Mouse (Mus musculus) megakaryocyte-erythroid progenitor cell, adult 5-6 weeks (primary cell): ENCODE results near the gene Gm43552. TPM values are rescaled to one million over a fixed set of nuclear protein-coding genes. Genes with fewer than 3 reads are reported as not detected.
"Not testable (repeated sequence)": the region's sequence is repeated elsewhere in the genome, so short reads cannot be mapped to it uniquely, and the experiment has no call there.

Source experiments
- ATAC-seq: replicated peaks from 2 replicates; pipeline ENCODE4 v1.8.0; 2016; ENCODE audit warnings: mild to moderate bottlenecking, inconsistent platforms; ENCODE audit not compliant: severe bottlenecking, poor library complexity, low FRiP score, low TSS enrichment
- total RNA-seq, 2 experiments: library from RNA; stranded (forward) in 1 of 2; stranded (reverse) in 1 of 2; fragments of 200-1000, 215-1000 nt in 1 of 2; fragments of >200 nt in 1 of 2; fragmentation: Nextera tagmentation in 1 of 2; gene quantifications; 2 replicates each; pipeline ENCODE4 v1.2.3; 2014 to 2017

The Gm43552 gene
- total RNA-seq (2014; fragmentation: Nextera tagmentation), result not detected in 2 replicates
- total RNA-seq (2017), result not detected in 2 replicates

DNA sequence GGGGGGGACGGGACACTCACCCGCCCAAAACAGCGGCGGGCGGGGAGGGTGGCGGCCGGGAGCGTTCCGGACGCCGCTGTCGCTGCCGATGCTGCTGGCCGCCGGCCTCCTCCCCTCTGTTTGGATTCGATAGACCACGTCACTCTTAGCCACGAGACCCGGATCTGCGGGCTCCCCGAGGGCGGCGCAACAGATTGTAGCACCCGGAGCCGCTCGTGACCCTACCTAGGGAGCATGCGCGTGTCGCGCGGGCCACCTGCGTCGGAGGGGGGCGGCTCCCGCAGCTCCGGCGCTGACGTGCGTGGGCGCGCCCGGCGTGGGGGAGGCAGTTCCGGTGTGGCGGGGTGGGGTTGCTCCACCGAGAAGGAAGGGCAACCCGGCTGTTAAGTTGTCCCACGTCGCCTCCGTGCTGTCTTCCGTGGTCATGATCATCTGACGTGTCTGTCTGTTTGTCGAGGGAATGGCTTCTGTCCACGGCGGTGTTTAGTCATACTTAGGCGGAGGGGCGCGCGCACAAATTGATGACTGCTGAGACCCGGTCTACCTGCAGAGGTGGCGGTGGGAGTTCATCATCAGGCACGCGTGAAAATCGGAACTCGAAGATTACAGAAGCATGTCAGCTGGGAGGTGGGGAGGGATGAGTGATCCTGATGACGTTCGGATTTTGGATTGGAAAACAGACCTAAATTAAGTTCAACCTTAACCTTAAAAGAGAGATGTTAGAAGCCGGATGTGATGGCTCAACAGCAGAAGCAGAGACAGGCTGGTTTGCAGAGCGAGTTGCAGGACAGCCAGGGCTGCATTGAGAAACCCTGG is at the start of gene Gm43552:
Gene Gm43552 (minus strand): TSS at position 118 of the 816 bp plus-strand sequence.
- peak; percentile 92 for ATAC-seq

DNA sequence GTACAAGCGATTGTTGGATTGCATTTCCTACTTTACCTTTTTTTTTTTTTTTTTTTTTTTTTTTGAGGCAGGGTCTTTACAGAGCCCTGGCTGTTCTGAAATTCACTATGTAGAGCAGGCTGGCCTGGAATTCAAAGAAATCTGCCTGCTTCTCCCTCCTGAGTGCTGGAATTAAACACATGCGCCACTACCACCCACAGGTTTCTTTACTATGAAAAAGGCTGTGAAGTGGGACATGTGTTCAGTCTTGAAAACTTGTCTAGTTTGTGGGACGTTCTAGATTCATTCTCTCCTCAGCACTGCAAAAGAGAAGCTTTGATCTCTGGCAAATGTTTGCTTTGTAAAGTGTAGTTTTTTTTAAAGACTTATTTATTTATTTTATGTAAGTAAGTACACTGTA is 49.3 kb upstream of the Gm43552 start:
- no peak for ATAC-seq

DNA sequence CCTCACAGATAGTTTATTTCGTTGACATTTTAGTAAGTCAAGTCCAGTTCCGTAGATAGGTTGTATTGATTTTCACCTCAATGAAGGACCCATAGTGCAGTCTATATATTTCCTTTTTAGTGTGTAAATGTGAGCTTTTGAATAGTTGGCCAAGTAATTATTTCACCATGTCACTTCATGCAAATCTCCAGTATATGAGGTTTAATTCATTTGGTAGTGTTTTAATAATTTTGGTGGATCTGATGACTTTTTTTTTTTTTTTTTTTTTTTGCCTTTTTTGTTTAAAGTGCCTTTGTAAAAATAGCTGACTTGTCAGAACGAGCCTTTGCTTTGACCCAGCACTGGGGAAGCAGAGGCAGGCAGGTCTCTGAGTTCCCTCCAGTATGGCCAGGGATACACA is 47.2 kb upstream of the Gm43552 start:
- no peak for ATAC-seq

DNA sequence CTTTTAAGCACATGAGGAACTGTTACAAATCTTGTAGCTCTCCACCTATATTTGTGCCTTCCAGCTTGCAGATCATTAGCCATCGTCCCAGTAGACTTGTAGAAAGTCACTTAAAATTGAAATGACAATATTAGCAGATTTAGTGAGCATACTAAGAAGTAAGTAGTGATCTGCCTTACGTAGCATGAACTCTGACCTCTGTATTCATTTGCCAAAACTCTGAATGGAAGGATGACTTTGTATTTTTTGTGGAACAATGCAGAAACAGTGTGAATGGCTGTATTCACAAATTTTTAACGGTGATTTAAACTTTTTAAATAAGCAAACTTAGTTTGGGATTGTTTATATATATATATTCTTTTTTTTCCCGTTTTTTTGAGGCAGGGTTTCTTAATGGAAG is 46.2 kb upstream of the Gm43552 start:
- ATAC-seq, result no peak

DNA sequence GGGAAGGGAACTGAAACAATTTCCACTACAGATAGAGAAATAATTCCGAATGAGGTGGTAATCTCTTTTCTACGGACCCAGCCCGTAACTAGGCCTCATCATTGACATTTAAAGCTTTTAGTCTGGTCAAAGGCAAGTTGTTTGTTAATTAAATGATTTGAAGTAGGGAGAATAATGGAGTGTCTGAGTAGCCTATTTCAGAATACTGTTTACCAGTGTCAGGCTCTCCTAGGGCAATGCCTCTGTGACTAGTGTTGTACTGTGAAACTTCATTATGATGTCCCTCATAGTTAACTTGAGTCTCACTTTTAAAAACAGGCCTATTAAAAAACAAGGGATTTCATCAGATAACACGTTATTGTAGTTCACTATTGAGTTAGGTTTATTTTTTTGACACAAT is 45.5 kb upstream of the Gm43552 start:
- no peak for ATAC-seq

DNA sequence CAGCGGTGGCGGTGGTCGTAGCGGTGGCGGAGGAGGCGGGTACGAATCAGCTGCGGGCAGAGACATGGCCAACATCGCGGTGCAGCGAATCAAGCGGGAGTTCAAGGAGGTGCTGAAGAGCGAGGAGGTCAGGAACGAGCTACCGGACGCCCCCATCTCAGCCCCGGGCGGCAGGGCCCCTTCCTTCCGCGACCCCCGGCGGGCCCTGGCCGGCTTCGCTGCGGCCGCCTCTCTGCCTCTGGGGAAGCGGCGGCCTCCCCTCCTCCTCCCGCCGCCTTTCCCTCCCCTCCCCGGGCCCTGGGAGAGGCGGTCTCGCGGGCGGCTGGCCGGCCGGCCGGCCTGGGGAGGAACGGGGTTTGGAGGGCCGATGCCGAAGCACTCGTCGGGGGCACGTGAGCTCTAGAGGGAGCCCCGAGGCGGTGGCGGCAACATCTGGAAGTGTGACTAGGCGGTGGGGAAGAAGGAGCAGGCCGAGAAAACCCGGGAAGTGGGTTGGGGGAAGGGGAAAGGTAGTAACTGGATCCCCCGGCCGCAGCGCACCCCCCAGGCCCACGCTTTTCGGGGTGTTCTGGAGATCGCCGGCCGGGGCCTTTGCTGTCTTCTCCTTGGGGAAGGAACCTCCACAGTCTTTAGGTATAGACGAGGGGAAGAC is 44.9 kb upstream of the Gm43552 start:
- ATAC-seq, result peak; percentile 17; the same call in 1 of the 2 replicates

DNA sequence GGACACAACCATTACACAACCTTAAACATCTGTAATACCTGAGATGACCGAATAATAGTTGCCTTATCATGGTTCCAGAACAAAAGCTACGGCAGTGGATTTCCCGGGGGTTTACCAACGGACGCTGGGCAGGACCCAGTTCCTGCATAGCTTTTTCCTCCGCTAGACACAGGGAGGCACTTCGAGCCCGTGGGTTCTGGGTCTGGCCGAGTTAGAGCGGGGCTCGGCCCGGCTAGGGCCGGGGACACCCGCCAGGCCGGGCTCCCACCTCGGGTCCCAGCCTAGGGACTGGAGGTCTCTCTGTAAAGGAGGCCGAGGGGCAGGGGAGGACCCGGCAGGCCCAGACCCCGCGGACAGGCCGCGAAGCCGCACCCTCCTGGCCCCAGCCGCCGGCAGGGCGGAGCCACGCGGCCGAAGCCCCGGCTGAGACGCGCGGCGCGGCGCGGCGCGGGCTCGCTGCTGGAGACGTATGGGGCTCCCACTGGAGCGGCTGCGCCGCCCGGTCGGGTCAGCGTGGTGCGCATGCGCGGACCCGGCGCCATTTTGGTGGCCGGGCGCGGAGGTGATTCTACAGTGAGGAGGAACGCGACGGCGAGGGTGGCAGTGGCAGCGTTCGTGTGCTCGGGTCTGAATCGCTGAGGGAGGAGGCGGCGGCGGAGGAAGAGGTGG is 44.3 kb upstream of the Gm43552 start, which contains the start of the genes Smim14 and Ube2k:
Gene Smim14 (minus strand): TSS at position 434 of the 669 bp plus-strand sequence.
Gene Ube2k (plus strand): TSS at position 483 of the 669 bp plus-strand sequence.
- ATAC-seq, result peak; percentile 66

DNA sequence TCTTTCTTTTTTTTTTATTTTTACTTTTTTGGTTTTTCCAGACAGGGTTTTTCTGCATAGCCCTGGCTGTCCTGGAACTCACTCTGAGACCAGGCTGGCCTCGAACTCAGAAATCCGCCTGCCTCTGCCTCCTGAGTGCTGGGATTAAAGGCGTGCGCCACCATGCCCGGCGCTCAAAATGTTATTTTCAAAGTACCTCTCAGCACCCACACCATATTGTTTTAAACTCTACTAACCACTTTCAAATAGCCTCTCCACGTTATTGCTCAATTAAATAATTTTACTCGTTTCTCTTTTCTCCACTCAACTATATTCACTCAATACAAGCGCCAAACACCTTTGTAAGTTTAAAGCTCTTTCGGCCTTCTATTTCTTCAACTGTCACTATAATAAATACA is 43.4 kb upstream of the Gm43552 start:
- ATAC-seq, result not testable (repeated sequence)

DNA sequence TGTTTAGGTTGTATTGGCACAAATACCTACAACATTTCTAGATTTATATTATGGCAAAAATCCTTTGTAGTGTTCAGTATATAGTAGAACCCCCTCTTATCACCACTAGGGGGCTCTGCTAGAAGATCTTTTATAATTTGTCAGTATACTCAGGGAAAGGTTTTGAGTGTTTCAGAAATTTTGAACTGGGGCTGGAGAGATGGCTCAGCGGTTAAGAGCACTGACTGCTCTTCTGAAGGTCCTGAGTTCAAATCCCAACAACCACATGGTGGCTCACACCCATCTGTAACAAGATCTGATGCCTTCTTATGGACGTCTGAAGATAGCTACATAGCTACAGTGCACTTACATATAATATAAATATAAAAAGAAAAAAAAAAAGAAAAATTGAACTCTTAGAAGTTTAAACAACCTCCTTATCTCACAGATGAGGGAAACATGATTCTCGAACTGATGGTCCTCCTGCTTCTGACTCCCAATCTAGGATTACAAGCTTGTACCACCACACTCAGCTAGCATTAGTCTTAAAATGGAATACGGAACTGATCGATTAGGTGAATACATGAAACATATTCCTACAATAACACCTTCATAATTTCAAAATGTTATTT is 42.9 kb upstream of the Gm43552 start:
- peak; percentile 48 for ATAC-seq

DNA sequence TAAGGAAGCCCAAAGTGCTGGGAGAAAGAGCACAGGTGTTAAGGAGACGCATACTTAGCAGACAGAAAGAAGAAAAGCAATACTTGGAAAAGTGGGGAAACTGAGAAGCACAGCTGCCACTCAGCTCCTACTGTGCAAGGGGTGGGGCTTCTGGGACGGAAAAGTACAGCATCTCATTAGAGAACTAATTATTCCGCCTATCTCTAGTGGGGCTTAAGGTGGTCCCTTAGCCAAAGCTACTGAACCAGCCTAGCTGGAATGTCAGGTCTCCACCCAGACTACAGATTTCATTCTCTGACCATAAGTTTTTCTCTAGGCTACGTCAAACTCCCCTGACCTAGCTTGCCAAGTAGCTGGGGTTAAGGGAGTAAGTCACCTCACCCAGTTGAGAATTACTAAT is 41.9 kb upstream of the Gm43552 start:
- ATAC-seq, result no peak

DNA sequence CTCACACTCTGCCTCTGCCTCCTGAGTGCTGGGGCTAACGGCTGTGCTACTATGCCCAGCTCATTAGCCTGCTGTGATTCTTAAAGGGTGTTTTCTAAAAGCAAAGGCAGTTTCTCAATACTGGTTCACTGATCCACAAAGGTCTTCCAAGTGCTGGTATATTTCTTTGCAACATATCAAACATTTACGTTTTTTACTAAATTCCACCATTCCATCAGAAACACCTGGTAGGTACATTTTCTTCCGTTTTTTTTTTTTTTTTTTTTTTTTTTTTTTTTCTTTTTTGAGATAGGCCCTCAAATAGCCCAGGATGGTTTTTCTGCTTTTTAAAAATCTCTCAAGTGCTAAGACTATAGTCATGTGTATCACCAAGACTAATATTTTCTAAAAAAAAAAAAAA is 38.6 kb upstream of the Gm43552 start:
- no peak for ATAC-seq

DNA sequence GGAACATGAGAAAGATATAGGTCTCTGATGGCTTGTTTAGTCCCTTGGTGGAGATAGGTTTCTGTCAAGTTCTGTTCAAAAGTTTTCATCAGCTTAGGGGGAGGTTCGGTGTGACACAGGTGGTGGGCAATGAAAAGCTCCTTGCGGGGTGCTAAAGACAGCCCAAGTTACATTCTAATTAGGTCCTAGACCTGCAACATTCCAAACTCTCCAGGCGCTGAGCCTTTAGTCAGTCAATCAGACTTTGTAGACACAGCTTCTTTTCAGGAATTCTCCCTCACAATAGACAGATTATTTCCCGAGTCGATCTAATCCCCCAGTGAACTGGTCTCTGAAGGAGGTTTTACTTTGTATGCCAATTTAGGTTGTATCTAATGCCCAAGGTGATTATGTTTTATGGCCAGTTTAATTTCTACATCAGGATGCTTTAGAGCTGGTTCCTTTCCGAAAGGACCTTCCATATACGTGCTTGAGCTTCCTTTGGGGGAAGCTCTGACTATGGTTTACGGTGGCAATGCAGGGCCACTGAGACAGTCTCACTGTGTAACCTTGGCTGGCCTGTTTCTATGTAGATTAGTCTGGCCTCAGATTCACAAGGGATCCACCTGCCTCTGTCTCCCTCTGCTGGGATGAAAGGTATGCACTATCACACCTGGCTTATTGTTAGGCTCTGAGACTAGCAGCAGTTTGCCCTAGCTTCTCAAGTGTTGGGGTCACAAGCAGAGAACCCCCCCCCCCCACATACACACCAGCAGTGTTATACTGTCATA is 33.2 kb upstream of the Gm43552 start:
- no peak for ATAC-seq

DNA sequence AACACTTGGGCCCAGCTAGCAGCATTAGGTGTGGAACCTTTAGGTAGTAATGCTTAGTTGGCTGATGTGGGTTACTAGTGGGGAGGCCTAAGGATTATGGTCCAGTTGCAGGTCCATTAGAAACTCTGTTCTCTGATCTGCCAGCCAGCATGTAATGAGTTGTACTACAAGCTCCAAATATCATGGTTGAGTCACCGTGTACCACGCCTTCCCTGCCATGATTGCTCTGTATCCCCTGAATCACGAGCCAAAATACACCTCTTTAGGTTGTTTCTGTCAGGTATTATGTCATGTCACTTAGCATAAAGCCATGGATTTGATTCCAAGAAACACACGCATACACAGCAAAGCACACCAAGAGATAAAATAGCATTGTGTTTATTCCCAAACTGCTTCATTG is 32.2 kb upstream of the Gm43552 start:
- ATAC-seq, result no peak

DNA sequence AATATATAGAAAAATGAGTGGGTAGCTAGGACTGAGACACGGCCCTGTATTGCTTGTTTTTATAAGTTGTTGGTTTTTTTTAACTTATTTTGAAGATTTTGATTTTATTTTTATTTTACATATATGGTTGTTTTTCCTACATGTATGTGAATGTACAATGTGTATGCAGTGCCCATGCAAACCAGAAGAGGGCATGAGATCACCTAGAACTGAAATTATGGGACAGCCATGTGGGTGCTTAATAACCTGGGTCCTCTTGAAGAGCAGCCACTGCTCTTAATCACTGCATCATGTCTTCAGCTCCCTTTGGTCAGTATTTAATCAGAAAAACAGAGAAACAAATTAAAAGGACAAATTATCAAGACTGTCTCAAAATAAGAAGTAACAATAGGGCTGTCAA is 29.2 kb upstream of the Gm43552 start:
- peak; percentile 57; the same call in 1 of the 2 replicates for ATAC-seq

DNA sequence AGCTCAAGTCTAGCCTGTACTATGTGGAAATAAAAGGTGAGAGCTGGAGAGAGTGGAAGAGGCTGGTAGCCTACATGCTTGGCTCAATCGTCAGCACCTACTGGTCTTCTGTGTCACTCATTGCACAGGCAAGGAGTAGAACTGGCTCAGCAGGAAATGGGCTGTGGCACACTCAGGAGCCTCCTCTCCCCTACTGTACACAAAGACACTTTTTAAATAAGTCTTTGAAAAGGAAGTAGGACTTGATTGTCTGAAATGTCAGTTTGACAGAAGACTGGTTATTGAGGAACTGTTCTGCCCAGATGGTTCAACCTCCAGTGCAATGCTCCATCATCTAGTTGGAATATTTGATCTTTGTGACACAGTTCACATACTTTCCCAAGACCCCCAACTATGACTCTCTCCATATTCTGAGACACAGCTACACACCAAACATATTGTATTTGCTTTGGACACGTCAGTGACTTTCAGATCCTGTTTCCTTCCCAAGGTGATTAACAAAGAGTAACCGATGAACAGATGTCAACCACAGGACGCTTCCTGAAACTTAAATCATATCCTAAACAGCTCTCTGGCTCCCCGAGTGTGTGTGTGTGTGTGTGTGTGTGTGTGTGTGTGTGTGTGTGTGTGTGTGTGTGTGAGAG is 22.1 kb upstream of the Gm43552 start:
- ATAC-seq, result no peak

DNA sequence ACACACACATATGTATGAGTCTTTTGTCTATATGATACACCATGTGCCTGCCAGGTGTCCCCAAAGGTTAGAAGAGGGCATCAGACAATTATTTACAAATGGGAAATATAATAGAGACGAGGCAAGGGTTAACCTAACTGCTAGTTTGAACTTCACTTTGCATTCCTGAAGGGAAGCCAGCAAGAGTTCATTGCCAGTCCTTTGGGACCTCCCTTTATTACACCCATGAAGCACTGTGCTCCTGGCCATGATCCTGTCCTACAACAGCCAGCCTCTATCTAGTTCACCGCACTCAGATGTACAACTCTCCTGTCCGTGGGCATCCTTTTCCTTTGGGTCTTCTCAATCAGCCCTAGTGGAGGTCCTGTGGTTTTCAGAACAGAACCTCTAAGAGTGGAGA is 20.9 kb upstream of the Gm43552 start:
- ATAC-seq, result no peak

DNA sequence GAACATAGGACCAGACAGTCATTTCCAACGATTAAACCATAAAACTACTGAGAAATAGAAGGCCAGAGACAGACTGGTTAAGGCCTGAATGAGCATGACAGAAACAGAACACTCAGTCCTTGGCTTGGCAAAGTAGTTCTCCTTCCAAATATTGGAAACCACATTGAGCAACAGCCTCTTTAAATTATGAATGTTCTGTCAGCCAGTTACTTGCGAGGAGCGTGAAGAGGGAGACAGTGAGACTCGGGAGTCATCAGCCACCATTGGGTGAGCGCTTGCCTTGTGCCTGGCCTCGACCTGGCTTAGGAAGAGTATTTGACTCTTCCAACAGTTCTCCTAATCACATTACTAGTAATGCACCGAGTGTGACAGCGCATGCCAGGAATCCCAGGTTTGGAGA is 15.8 kb upstream of the Gm43552 start:
- no peak for ATAC-seq

DNA sequence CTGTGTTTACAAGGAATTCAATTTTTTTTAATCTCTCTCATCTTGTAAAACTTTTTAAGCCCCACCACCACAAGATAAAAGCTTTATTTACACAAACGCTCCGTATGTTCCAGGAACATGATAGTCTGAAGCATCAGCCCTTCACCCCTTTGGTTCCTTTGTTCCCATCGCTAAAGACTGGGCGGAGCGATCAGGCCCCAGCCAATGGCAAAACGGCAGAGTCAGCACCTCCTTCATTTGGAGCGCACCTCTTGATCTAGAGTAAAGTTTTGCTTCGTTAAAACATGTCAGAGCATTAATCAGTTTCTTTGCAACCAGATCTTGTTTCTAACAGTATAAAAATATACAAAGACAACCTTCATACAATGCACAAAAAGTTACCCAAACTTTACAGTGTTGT is 13.2 kb upstream of the Gm43552 start:
- ATAC-seq, result peak; percentile 89

DNA sequence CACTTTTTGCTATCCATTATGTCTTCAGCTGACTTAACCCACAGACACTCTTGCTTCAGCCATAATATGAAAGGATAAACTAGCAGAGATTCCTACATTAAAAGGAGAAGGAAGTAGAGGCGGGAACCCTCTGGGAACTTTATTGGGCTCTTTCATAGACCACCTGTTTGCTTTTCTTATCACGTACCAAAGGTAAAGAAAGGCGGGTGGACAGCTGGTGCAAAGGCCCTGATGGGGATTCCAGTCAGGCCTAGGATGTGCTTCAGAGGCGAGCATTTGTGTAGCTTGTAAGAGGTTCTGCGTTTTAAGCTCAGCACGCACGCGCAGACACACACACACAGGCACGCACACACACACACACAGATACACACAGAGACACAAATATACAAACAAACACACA is 8.8 kb upstream of the Gm43552 start:
- no peak for ATAC-seq
